Mouse (Mus musculus): ENCODE measurements around the gene Ccser1. TPM values are rescaled to one million over a fixed set of nuclear protein-coding genes. Genes with fewer than 3 reads are reported as not detected.

The Ccser1 gene
- polyA plus RNA-seq, 1 experiment from 2014 or later = 4.5 TPM

GRCm38 (mm10) chr6:61817716-61818115, 637.6 kb downstream of the Ccser1 start:
- 76% methylated on average over 1 of the region's 1 CpGs for WGBS
- no peaks in the 10 kb centered on the region for H3K9me3 ChIP-seq (replicated peaks; ENCODE audit: control insufficient read depth, low read length)
- H3K36me3 ChIP-seq (ENCODE audit: control insufficient read depth, insufficient read depth, low read length) = no peaks in the 10 kb centered on the region
- no peak overlapping the region for H3K27ac ChIP-seq (ENCODE audit: low read length)
- no peak for ATAC-seq (ENCODE audit: insufficient read depth, low FRiP score)
- H3K4me3 ChIP-seq (replicated peaks; ENCODE audit: low read length) = no peak overlapping the region
- no peaks in the 10 kb centered on the region for H3K4me1 ChIP-seq (ENCODE audit: control insufficient read depth, insufficient read depth, low read length)
- H3K9ac ChIP-seq (ENCODE audit: low read length) = no peak overlapping the region
- H3K27me3 ChIP-seq (ENCODE audit: control insufficient read depth, insufficient read depth, low read length) = no peaks in the 10 kb centered on the region
- H3K4me2 ChIP-seq (ENCODE audit: low read depth, low read length) = no peak overlapping the region

- no peak overlapping the region for H3K4me2 ChIP-seq (ENCODE audit: low read depth, low read length)
- H3K9ac ChIP-seq (ENCODE audit: low read length) = no peak overlapping the region
- H3K9me3 ChIP-seq (replicated peaks; ENCODE audit: control insufficient read depth, low read length) = no peaks in the 10 kb centered on the region
- H3K27me3 ChIP-seq (ENCODE audit: control insufficient read depth, insufficient read depth, low read length) = no peaks in the 10 kb centered on the region
- 83% methylated on average over 1 of the region's 1 CpGs for WGBS
- no peaks in the 10 kb centered on the region for H3K4me1 ChIP-seq (ENCODE audit: control insufficient read depth, insufficient read depth, low read length)
- H3K27ac ChIP-seq (ENCODE audit: low read length) = no peak overlapping the region
- H3K4me3 ChIP-seq (replicated peaks; ENCODE audit: low read length) = no peak overlapping the region
- no peak for ATAC-seq (ENCODE audit: insufficient read depth, low FRiP score)
- H3K36me3 ChIP-seq (ENCODE audit: control insufficient read depth, insufficient read depth, low read length) = no peaks in the 10 kb centered on the region
Measured at GRCm38 (mm10) chr6:61876302-61876701, 696.2 kb downstream of the Ccser1 start.

- 59% methylated on average over 4 of the region's 4 CpGs for WGBS
- Histone ChIP-seq H3K27ac (ENCODE audit: low read length) (no peak overlapping the region), H3K4me1 (ENCODE audit: control insufficient read depth, insufficient read depth, low read length) (no peaks in the 10 kb centered on the region), H3K36me3 (ENCODE audit: control insufficient read depth, insufficient read depth, low read length) (no peaks in the 10 kb centered on the region), H3K9ac (ENCODE audit: low read length) (no peak overlapping the region), H3K4me2 (ENCODE audit: low read depth, low read length) (no peak overlapping the region), H3K9me3 (replicated peaks; ENCODE audit: control insufficient read depth, low read length) (no peaks in the 10 kb centered on the region), H3K4me3 (replicated peaks; ENCODE audit: low read length) (no peak overlapping the region), H3K27me3 (ENCODE audit: control insufficient read depth, insufficient read depth, low read length) (no peaks in the 10 kb centered on the region)
- no peak for ATAC-seq (ENCODE audit: insufficient read depth, low FRiP score)
Measured at GRCm38 (mm10) chr6:61898238-61898637, 718.1 kb downstream of the Ccser1 start.

GRCm38 (mm10) chr6:61902715-61903114, 722.6 kb downstream of the Ccser1 start:
- Histone ChIP-seq H3K27me3 (ENCODE audit: control insufficient read depth, insufficient read depth, low read length) (no peaks in the 10 kb centered on the region), H3K9ac (ENCODE audit: low read length) (no peak overlapping the region), H3K4me3 (replicated peaks; ENCODE audit: low read length) (no peak overlapping the region), H3K4me2 (ENCODE audit: low read depth, low read length) (no peak overlapping the region), H3K27ac (ENCODE audit: low read length) (no peak overlapping the region), H3K4me1 (ENCODE audit: control insufficient read depth, insufficient read depth, low read length) (no peaks in the 10 kb centered on the region), H3K9me3 (replicated peaks; ENCODE audit: control insufficient read depth, low read length) (no peaks in the 10 kb centered on the region), H3K36me3 (ENCODE audit: control insufficient read depth, insufficient read depth, low read length) (no peaks in the 10 kb centered on the region)
- ATAC-seq (ENCODE audit: insufficient read depth, low FRiP score) = no peak
- 19% methylated on average over 1 of the region's 1 CpGs for WGBS

GRCm38 (mm10) chr6:61912896-61913295, 732.8 kb downstream of the Ccser1 start:
- no peak overlapping the region for H3K4me2 ChIP-seq (ENCODE audit: low read depth, low read length)
- no peaks in the 10 kb centered on the region for H3K4me1 ChIP-seq (ENCODE audit: control insufficient read depth, insufficient read depth, low read length)
- H3K9ac ChIP-seq (ENCODE audit: low read length) = no peak overlapping the region
- WGBS = 93% methylated on average over 3 of the region's 3 CpGs
- no peak for ATAC-seq (ENCODE audit: insufficient read depth, low FRiP score)
- H3K27ac ChIP-seq (ENCODE audit: low read length) = no peak overlapping the region
- no peak overlapping the region for H3K4me3 ChIP-seq (replicated peaks; ENCODE audit: low read length)
- no peaks in the 10 kb centered on the region for H3K36me3 ChIP-seq (ENCODE audit: control insufficient read depth, insufficient read depth, low read length)
- H3K27me3 ChIP-seq (ENCODE audit: control insufficient read depth, insufficient read depth, low read length) = no peaks in the 10 kb centered on the region
- H3K9me3 ChIP-seq (replicated peaks; ENCODE audit: control insufficient read depth, low read length) = no peaks in the 10 kb centered on the region

- Histone ChIP-seq H3K36me3 (ENCODE audit: control insufficient read depth, insufficient read depth, low read length) (no peaks in the 10 kb centered on the region), H3K4me2 (ENCODE audit: low read depth, low read length) (no peak overlapping the region), H3K9ac (ENCODE audit: low read length) (no peak overlapping the region), H3K27me3 (ENCODE audit: control insufficient read depth, insufficient read depth, low read length) (no peaks in the 10 kb centered on the region), H3K9me3 (replicated peaks; ENCODE audit: control insufficient read depth, low read length) (no peaks in the 10 kb centered on the region), H3K4me3 (replicated peaks; ENCODE audit: low read length) (no peak overlapping the region), H3K4me1 (ENCODE audit: control insufficient read depth, insufficient read depth, low read length) (no peaks in the 10 kb centered on the region), H3K27ac (ENCODE audit: low read length) (no peak overlapping the region)
- 49% methylated on average over 1 of the region's 1 CpGs for WGBS
- no peak for ATAC-seq (ENCODE audit: insufficient read depth, low FRiP score)
Measured at GRCm38 (mm10) chr6:61931622-61932021, 751.5 kb downstream of the Ccser1 start.

GRCm38 (mm10) chr6:61936656-61937055, 756.5 kb downstream of the Ccser1 start:
- 79% methylated on average over 1 of the region's 1 CpGs for WGBS
- no peaks in the 10 kb centered on the region for H3K27me3 ChIP-seq (ENCODE audit: control insufficient read depth, insufficient read depth, low read length)
- no peaks in the 10 kb centered on the region for H3K4me1 ChIP-seq (ENCODE audit: control insufficient read depth, insufficient read depth, low read length)
- ATAC-seq (ENCODE audit: insufficient read depth, low FRiP score) = no peak
- no peaks in the 10 kb centered on the region for H3K36me3 ChIP-seq (ENCODE audit: control insufficient read depth, insufficient read depth, low read length)
- no peak overlapping the region for H3K4me3 ChIP-seq (replicated peaks; ENCODE audit: low read length)
- H3K4me2 ChIP-seq (ENCODE audit: low read depth, low read length) = no peak overlapping the region
- H3K9me3 ChIP-seq (replicated peaks; ENCODE audit: control insufficient read depth, low read length) = no peaks in the 10 kb centered on the region
- H3K9ac ChIP-seq (ENCODE audit: low read length) = no peak overlapping the region
- H3K27ac ChIP-seq (ENCODE audit: low read length) = no peak overlapping the region

- no peak for ATAC-seq (ENCODE audit: insufficient read depth, low FRiP score)
- Histone ChIP-seq H3K9ac (ENCODE audit: low read length) (no peak overlapping the region), H3K4me1 (ENCODE audit: control insufficient read depth, insufficient read depth, low read length) (no peaks in the 10 kb centered on the region), H3K36me3 (ENCODE audit: control insufficient read depth, insufficient read depth, low read length) (no peaks in the 10 kb centered on the region), H3K27ac (ENCODE audit: low read length) (no peak overlapping the region), H3K9me3 (replicated peaks; ENCODE audit: control insufficient read depth, low read length) (no peaks in the 10 kb centered on the region), H3K4me3 (replicated peaks; ENCODE audit: low read length) (no peak overlapping the region), H3K27me3 (ENCODE audit: control insufficient read depth, insufficient read depth, low read length) (no peaks in the 10 kb centered on the region), H3K4me2 (ENCODE audit: low read depth, low read length) (no peak overlapping the region)
- WGBS = 68% methylated on average over 1 of the region's 1 CpGs
Measured at GRCm38 (mm10) chr6:61939236-61939635, 759.1 kb downstream of the Ccser1 start.

- H3K4me1 ChIP-seq (ENCODE audit: control insufficient read depth, insufficient read depth, low read length) = no peaks in the 10 kb centered on the region
- no peaks in the 10 kb centered on the region for H3K9me3 ChIP-seq (replicated peaks; ENCODE audit: control insufficient read depth, low read length)
- H3K4me2 ChIP-seq (ENCODE audit: low read depth, low read length) = no peak overlapping the region
- no peaks in the 10 kb centered on the region for H3K36me3 ChIP-seq (ENCODE audit: control insufficient read depth, insufficient read depth, low read length)
- WGBS = 76% methylated on average over 2 of the region's 2 CpGs
- H3K27ac ChIP-seq (ENCODE audit: low read length) = no peak overlapping the region
- H3K27me3 ChIP-seq (ENCODE audit: control insufficient read depth, insufficient read depth, low read length) = no peaks in the 10 kb centered on the region
- no peak for ATAC-seq (ENCODE audit: insufficient read depth, low FRiP score)
- H3K9ac ChIP-seq (ENCODE audit: low read length) = no peak overlapping the region
- no peak overlapping the region for H3K4me3 ChIP-seq (replicated peaks; ENCODE audit: low read length)
Measured at GRCm38 (mm10) chr6:61953703-61954102, 773.6 kb downstream of the Ccser1 start.

GRCm38 (mm10) chr6:61976878-61977277, 796.8 kb downstream of the Ccser1 start:
- Histone ChIP-seq H3K4me3 (replicated peaks; ENCODE audit: low read length) (no peak overlapping the region), H3K9ac (ENCODE audit: low read length) (no peak overlapping the region), H3K36me3 (ENCODE audit: control insufficient read depth, insufficient read depth, low read length) (no peaks in the 10 kb centered on the region), H3K4me1 (ENCODE audit: control insufficient read depth, insufficient read depth, low read length) (no peaks in the 10 kb centered on the region), H3K9me3 (replicated peaks; ENCODE audit: control insufficient read depth, low read length) (no peaks in the 10 kb centered on the region), H3K4me2 (ENCODE audit: low read depth, low read length) (no peak overlapping the region), H3K27me3 (ENCODE audit: control insufficient read depth, insufficient read depth, low read length) (no peaks in the 10 kb centered on the region), H3K27ac (ENCODE audit: low read length) (no peak overlapping the region)
- 57% methylated on average over 2 of the region's 2 CpGs for WGBS
- no peak for ATAC-seq (ENCODE audit: insufficient read depth, low FRiP score)

Data from stomach, embryonic 16.5 days (tissue).